ENCODE assay signal across 8 mouse cellular contexts in genomic region chr8:119960531-119961104, GRCm38 (mm10). TPM values are rescaled to one million over a fixed set of nuclear protein-coding genes. Genes with fewer than 3 reads are reported as not detected.
DNase-seq lines count a peak whose midpoint lies in the region; ATAC-seq lines count a peak whose summit lies in the region.

No protein-coding gene starts in this region.

- peak overlapping the region; percentile 81 for H3K27ac ChIP-seq in forebrain, embryonic 14.5 days (ENCODE audit: low read depth, low read length)

- no peak overlapping the region for H3K4me3 ChIP-seq in forebrain, embryonic 14.5 days (ENCODE audit: low read depth, low read length)

- peak; percentile 61 for DNase-seq in 3134 (ENCODE audit: extremely low read depth, insufficient read length, low spot score)
- peak; percentile 72 for DNase-seq in adipocyte (ENCODE audit: low spot score)
- peak; percentile 86 for DNase-seq in forebrain, embryonic 14.5 days (ENCODE audit: low spot score)
- DNase-seq in heart, postnatal 4 days, result peak; percentile 62
- DNase-seq in lung, postnatal 10 days, result peak; percentile 71

- H3K36me3 ChIP-seq in forebrain, embryonic 14.5 days (ENCODE audit: control insufficient read depth, insufficient read depth, low read length), result peaks cover 26% of the 10 kb centered on the region

- peak; percentile 91 for ATAC-seq in forebrain, embryonic 14.5 days
- ATAC-seq in monocyte, adult 5-6 weeks (replicated peaks; ENCODE audit: insufficient number of reproducible peaks, low FRiP score, low TSS enrichment, poor library complexity, severe bottlenecking), result no peak
- ATAC-seq in megakaryocyte, adult 5-6 weeks (ENCODE audit: poor library complexity, severe bottlenecking), result no peak
- no peak for ATAC-seq in erythroblast, adult 5-6 weeks (replicated peaks; ENCODE audit: low FRiP score, poor library complexity, severe bottlenecking)

- H3K4me1 ChIP-seq in forebrain, embryonic 14.5 days (ENCODE audit: control insufficient read depth, insufficient read depth, low read length), result peaks cover 12% of the 10 kb centered on the region

- H3K9ac ChIP-seq in forebrain, embryonic 14.5 days (ENCODE audit: low read length), result peak overlapping the region; percentile 21; the same call in 1 of the 2 replicates

- H3K4me2 ChIP-seq in forebrain, embryonic 14.5 days (ENCODE audit: low read length), result no peak overlapping the region

- H3K27me3 ChIP-seq in forebrain, embryonic 14.5 days (replicated peaks; ENCODE audit: control insufficient read depth, insufficient read depth, low read length), result no peaks in the 10 kb centered on the region

- 30% methylated on average over 5 of the region's 5 CpGs for WGBS in forebrain, embryonic 14.5 days

- no peaks in the 10 kb centered on the region for H3K9me3 ChIP-seq in forebrain, embryonic 14.5 days (replicated peaks; ENCODE audit: control insufficient read depth, low read length)

RNA-seq across cellular contexts. Expression of gene Crispld2, which starts 31.6 kb away (rescaled TPM):
- polyA plus RNA-seq in forebrain, embryonic 14.5 days (2014; fragmentation: Nextera tagmentation; extraction: Ambion mirVana), result 0.79 and 0.95 TPM in 2 replicates
- total RNA-seq in heart, postnatal 4 days (2021), result 1 to 10 TPM; 3.6 to 4.6 TPM
- total RNA-seq in monocyte, adult 5-6 weeks (2017), result 0.10 TPM in 1 of 3 replicates, not detected in the others
- 6.4 and 8.8 TPM in 2 replicates for total RNA-seq in megakaryocyte, adult 5-6 weeks (2015)
- total RNA-seq in megakaryocyte, adult 5-6 weeks (2017), result 7.8 and 10.5 TPM in 2 replicates
- total RNA-seq in erythroblast, adult 5-6 weeks (2015; ENCODE audit: low replicate concordance), result 1.9 and 3.1 TPM in 2 replicates
- 2.9 and 3.0 TPM in 2 replicates for total RNA-seq in erythroblast, adult 5-6 weeks (2017; ENCODE audit: low replicate concordance)

RNA-seq across cellular contexts. Expression of gene Gm20388, which starts 50.0 kb away (rescaled TPM):
- 4.5 and 7.4 TPM in 2 replicates for polyA plus RNA-seq in forebrain, embryonic 14.5 days (2014; fragmentation: Nextera tagmentation; extraction: Ambion mirVana)
- total RNA-seq in heart, postnatal 4 days (2021), result 1 to 10 TPM in 1 of 2 experiments, not detected in 1; 5.8 TPM
- total RNA-seq in monocyte, adult 5-6 weeks (2017), result 10.0 to 63.8 TPM (median 16.1 TPM) in 3 replicates
- total RNA-seq in megakaryocyte, adult 5-6 weeks (2015), result 7.6 and 12.8 TPM in 2 replicates
- 10.6 and 15.5 TPM in 2 replicates for total RNA-seq in megakaryocyte, adult 5-6 weeks (2017)
- total RNA-seq in erythroblast, adult 5-6 weeks (2015; ENCODE audit: low replicate concordance), result 2.9 and 5.2 TPM in 2 replicates
- 0.28 and 7.8 TPM in 2 replicates for total RNA-seq in erythroblast, adult 5-6 weeks (2017; ENCODE audit: low replicate concordance)

RNA-seq across cellular contexts. Expression of gene Usp10, which starts 50.5 kb away (rescaled TPM):
- polyA plus RNA-seq in forebrain, embryonic 14.5 days (2014; fragmentation: Nextera tagmentation; extraction: Ambion mirVana), result 94.2 and 119 TPM in 2 replicates
- 10 to 100 TPM; 80.8 to 86.6 TPM for total RNA-seq in heart, postnatal 4 days (2021)
- 27.0 to 27.9 TPM (median 27.1 TPM) in 3 replicates for total RNA-seq in monocyte, adult 5-6 weeks (2017)
- total RNA-seq in megakaryocyte, adult 5-6 weeks (2015), result 24.9 and 31.9 TPM in 2 replicates
- 13.3 and 20.1 TPM in 2 replicates for total RNA-seq in megakaryocyte, adult 5-6 weeks (2017)
- 66.3 and 87.0 TPM in 2 replicates for total RNA-seq in erythroblast, adult 5-6 weeks (2015; ENCODE audit: low replicate concordance)
- total RNA-seq in erythroblast, adult 5-6 weeks (2017; ENCODE audit: low replicate concordance), result 59.7 and 83.1 TPM in 2 replicates
